Mouse (Mus musculus) right cerebral cortex, postnatal 25 days (tissue): Measurements from ENCODE around the gene Skint9.
"Not testable (repeated sequence)": the region's sequence is repeated elsewhere in the genome, so short reads cannot be mapped to it uniquely, and the experiment has no call there.

ENCODE experiments used
- DNase-seq: peaks from one replicate; pipeline ENCODE4 v3.0.0; 2022

Gene Skint9

DNA sequence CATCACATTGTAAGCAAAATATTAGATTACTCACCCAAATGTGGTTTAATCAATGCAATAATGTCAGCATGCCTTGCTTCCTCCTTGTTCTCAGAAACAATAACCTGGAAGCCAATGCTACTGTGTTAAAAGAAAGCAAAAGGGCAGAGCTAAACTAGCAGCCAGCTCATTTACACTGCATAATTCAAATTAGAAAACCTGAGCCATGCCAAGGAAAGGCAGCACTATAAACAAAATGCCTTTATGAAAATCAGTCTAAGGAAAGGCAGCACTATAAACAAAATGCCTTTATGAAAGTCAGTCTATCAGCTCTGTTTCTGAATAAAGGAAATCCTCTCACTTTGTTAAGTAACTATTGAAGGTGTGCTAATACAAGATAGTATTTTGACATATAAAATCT is at the start of gene Skint9:
Gene Skint9, minus strand, starts transcription at position 101 of the 400 bp plus-strand sequence.
- DNase-seq: no peak

DNA sequence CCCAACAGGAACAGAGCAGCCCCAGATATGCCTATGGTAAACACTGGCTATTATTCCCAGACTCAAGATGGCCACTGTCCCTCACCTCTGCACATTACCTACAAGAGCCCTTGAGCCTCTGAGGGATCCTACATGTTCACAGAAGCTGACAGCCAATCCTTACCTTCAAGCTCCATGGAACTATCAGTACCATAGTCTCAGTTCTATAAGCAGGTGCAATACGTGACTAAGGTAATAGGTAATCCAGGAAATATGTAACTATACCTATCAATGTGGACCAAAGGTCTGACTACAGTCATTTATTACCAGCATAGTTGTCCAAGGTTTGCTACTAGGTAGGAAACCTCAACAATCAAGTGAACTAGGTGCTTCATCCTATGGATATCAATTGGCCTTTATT is 1.1 kb downstream of the Skint9 start:
- no peak for DNase-seq

DNA sequence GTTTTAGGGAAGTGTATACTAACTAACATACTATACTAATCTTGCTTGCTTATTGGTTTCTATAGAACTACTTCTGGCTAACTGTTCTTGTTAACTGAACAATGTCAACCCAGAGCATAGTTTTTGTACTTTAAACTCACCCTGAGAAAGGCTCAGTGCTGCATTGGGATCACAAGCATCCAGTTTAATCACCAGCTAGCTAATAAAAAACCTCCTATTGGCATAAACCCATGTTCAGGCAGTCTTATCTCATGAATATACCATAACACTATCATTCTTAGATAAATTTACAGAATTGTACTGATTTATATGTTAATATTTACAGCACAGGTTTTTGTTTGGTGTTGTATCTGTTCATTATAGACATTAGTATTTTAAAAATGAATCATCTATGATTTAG is 1.6 kb downstream of the Skint9 start:
- DNase-seq: no peak

DNA sequence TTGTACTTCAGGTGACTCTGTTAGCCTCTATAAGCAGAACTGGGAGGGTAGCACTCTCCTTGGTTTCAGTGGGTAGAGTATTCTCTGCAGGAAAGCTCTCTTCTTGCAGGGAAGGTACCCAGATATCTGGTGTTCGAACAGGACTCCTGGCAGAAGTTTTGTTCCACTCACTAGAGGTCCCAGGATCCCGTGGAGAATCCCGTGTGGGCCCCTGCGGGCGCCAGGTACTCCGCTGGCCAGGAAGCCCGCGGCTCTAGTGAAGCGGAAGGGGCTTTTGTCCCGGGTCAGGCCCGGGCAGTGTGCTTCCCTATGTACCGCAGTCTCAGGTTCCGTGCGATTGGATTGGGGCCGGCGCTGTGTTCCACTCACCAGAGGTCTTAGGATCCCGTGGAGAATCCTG is 84.7 kb downstream of the Skint9 start:
- not testable (repeated sequence) for DNase-seq
